Mouse (Mus musculus) layer of hippocampus, adult 9-11 months (tissue): ENCODE measurements around the gene Kdm6b.

Experiments
- DNase-seq: peaks from one replicate; pipeline ENCODE4 v3.0.0; 2022

The Kdm6b gene

DNA sequence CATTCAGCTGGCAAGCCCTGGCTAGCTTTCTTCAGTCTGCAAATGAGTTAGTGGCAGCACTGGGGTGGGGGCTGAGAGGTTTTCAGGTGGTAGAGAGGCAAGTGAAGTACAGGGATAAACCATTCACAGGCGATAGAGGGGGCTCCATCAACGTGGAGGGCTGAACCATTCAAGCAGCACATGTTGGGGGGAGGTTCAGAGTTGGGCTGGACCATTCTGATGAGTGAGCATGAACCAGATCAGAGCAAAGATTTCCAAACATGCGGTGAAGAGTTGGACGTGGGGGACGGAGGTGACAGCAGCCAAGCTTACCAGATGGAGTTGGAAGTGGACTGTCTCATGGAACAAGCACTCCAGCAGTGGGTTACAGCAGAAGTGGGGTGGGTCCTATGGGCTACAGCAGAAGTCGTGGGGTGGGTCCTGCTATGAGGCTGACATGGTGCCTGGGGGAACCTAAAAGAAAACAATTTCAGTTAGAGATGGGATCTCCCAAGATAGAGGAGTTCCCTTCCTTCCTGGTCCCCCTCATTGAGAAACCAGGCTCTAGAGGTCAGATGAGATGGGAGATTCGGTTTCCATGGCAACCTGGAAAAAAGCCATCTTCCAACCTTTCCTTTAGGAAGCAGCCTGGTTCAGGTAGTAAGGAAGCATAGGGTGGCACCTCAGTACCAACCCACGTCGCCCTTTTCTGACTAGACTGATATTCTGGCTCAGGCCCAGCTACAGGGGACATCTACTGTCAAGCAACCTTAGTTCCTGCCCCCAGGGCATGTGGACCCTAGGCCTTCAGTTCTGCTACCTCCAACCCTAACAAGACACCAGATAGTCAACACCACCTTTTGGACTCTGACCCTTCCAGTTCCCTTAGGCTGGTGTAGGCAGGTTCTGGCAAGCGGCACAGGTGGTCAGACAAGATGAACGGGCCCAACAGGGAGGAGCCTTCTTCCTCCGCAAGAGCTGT, at the start of gene Kdm6b:
Kdm6b (minus strand) TSS at position 455 of the 961 bp plus-strand sequence.
- no peak for DNase-seq

DNA sequence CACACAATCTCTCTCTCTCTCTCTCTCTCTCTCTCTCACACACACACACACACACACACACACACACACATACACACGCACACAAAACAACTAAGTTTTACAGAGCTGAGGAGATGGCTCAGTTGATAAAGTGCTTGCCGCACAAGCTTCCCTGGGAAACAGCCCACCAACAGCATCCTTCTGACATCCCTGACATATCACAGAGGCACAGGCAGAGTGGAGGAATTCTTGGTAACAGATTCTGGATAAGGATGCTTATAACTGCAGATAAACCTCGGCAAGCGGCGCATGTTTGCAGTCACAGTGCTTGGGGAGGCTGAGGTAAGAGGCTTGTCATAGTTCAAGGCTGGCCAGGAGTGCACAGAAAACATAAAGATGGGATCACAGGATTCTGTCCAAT, 48.1 kb upstream of the Kdm6b start:
- no peak for DNase-seq

GRCm38 (mm10) chr11:69459883-69460282, 46.4 kb upstream of the Kdm6b start:
- no peak for DNase-seq

- peak; percentile 11 for DNase-seq
Observed at GRCm38 (mm10) chr11:69457006-69457579, 43.6 kb upstream of the Kdm6b start.

- no peak for DNase-seq
Observed at GRCm38 (mm10) chr11:69452114-69452867, 38.8 kb upstream of the Kdm6b start.

GRCm38 (mm10) chr11:69447299-69447698, 33.8 kb upstream of the Kdm6b start:
- DNase-seq, result no peak

- DNase-seq, result no peak
Observed at GRCm38 (mm10) chr11:69443328-69443727, 29.9 kb upstream of the Kdm6b start.

- no peak for DNase-seq
Observed at GRCm38 (mm10) chr11:69437291-69437690, 23.8 kb upstream of the Kdm6b start.

GRCm38 (mm10) chr11:69433189-69433588, 19.7 kb upstream of the Kdm6b start:
- no peak for DNase-seq

DNA sequence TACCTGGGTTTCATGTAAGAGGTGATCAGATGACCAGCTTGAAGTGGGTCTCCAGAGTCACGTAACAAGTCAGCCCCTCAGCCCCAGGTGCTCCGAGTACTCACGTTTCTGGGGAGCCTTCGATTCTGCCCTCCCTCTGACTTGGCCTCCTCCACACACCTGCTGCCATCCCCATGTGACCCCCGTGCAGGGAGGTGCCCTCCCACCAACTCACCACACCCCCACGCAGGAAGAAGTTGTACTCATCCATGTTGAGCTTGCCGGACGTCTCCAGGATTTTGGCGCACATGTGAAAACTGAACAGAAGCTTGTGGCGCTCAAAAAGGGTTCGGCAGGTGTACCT, 19.1 kb upstream of the Kdm6b start:
- DNase-seq, result no peak

GRCm38 (mm10) chr11:69431829-69432639, 18.6 kb upstream of the Kdm6b start:
- DNase-seq, result peak; percentile 88

DNA sequence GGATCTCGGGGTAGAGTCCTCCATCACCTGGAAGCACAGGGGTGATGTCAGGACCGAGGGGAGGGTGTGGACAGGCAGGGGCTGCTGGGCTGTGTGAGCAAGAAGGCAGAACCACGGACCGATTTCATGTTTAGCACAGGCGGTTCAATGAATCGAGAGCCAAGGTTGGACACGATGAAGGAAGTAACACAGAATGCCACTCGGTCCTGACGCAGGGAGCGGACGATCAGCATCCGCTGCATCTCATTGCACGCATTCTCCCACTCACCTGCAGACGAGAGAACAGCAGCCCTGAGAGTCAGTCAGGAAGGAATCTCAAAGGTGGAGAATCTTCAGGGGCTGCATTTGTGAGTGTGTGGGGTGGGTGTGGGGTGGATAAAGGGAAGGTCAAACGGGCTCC, 17.2 kb upstream of the Kdm6b start:
- DNase-seq, result no peak

- DNase-seq, result peak; percentile 63
Observed at GRCm38 (mm10) chr11:69429313-69429712, 15.8 kb upstream of the Kdm6b start.

DNA sequence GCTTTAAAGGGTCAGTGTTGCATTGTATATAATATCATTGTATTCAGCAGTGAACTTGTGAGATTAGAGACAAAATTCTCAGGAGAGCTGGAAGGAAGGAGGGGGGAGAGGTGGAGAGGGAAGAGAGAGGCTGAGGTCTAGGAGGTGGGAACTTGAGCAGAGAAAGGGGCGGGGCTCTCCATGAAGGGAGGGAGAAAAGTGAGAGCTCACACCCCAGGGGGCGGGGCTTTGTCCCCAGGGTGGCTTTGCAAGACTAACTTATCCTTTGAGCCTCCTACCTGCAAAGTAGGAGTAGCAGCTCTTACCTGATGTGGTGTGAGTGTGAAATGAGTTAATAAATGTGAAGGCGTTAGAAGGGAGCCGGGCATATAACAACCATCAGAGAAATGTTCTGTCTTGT, 15.3 kb upstream of the Kdm6b start:
- DNase-seq, result no peak

- no peak for DNase-seq
Observed at GRCm38 (mm10) chr11:69426246-69426645, 12.8 kb upstream of the Kdm6b start.

DNA sequence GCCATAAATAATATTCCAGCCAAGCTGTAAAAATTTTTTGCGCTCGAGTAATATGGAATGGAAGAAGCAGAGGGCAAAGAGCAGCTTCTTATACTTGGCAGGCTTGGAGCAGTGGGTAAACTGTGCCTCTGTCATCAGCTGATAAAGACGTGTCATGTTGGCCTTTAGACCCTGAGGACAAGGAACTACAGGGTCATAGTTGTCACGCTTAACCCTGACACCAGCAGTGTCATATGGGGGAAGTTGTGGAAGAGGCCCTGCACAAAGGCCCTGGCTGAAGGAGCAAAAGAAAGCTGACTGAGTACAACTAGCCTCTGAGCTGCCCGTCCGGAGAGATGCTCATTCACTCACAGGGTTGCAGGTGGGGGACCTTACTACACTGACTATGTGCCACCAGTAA, 10.4 kb upstream of the Kdm6b start:
- DNase-seq, result no peak

- no peak for DNase-seq
Observed at GRCm38 (mm10) chr11:69422842-69423241, 9.4 kb upstream of the Kdm6b start.

GRCm38 (mm10) chr11:69421131-69421977, 7.9 kb upstream of the Kdm6b start:
- DNase-seq, result no peak

- DNase-seq, result no peak
Observed at GRCm38 (mm10) chr11:69420554-69421000, 7.1 kb upstream of the Kdm6b start.

DNA sequence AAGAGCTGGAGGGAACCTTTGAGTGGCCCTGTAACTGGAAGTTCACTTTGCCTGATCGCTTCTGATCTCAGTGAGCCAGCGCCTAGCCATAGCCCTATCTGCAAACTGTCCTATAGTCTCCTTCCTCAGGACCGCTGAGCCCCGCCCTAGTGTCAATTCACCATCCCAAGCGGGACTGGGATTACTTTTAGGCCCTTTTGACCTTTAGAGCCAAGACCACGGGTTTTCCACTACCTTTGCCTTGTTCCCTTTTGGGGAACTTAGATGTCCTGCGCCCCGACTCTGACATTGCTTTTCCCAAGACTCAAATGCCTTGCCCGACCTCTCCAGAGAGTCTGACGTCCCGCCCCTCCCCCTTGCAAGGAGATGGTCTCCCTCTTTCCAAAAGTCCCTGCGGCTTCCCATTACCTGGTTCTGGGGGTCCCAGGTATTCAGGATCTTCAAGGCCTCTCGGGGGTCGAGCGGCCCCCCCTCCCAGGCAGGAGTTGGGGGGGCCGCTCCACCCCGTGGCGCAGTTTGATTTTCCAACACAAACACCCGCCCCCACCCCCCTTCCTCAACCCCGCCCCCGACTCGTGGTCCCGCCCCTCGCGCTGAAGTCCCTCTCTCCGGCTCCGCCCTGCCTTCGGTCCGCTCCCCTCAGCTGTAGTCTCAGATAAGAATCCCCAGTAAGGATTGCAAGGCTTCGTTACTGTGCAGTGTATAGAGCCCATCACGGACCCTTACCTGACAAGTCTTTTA, 6.5 kb upstream of the Kdm6b start:
- DNase-seq, result no peak

- DNase-seq, result no peak
Observed at GRCm38 (mm10) chr11:69419443-69419812, 6.0 kb upstream of the Kdm6b start.
